Mouse (Mus musculus) liver, postnatal 0 days (tissue): ENCODE data around the gene Olfr462.

ENCODE experiments used
- CTCF ChIP-seq: sonication (generic); IDR thresholded peaks from 2 replicates; pipeline ENCODE4 v1.5.1; 2016; ENCODE audit warnings: antibody characterized with exemption, low read depth
- EP300 ChIP-seq: IDR thresholded peaks from 2 replicates; pipeline ENCODE4 v1.6.1; 2016; ENCODE audit warnings: antibody characterized with exemption, low read depth, mild to moderate bottlenecking

GRCm38 (mm10) chr11:87870096-87870495 lies 22.0 kb downstream of the Olfr462 start:
- TF ChIP-seq CTCF (no peak), EP300 (no peak)
